Mouse (Mus musculus) mouse trophoblast stem cell (cell line): ENCODE results near the gene Actr1a.

Experiments used
- in situ Hi-C, 2 experiments: fragments of 300-500 bp; cut with MseI, MboI; formaldehyde crosslinking; loops; 2 replicates in 1 of 2; 3 replicates in 1 of 2; pipeline ENCODE4 v1.15.1; 2025

The Actr1a gene

GRCm38 (mm10) chr19:46400558-46400957 lies 5.0 kb upstream of the Actr1a start:
- in situ Hi-C loops, result no loop called here

GRCm38 (mm10) chr19:46399886-46400285 lies 4.3 kb upstream of the Actr1a start:
- in situ Hi-C loops, result loop anchor here (5.0 kb wide), 1 partner anchor 37 kb away; no protein-coding TSS in a partner anchor

- in situ Hi-C loops, result loop anchor here (5.0 kb wide), 1 partner anchor 38 kb away; no protein-coding TSS in a partner anchor
These were observed 3.8 kb upstream of the Actr1a start for GRCm38 (mm10) chr19:46399372-46399771.

- in situ Hi-C loops, result loop anchor here (5.0 kb wide), 1 partner anchor 39 kb away; no protein-coding TSS in a partner anchor
These were observed 2.9 kb upstream of the Actr1a start for GRCm38 (mm10) chr19:46398401-46398800.

- in situ Hi-C loops, result loop anchor here (5.0 kb wide), 1 partner anchor 40 kb away; no protein-coding TSS in a partner anchor
These were observed 2.0 kb upstream of the Actr1a start for GRCm38 (mm10) chr19:46397436-46398001.

- in situ Hi-C loops, result loop anchor here (5.0 kb wide), 1 partner anchor 40 kb away; no protein-coding TSS in a partner anchor
These were observed 1.3 kb upstream of the Actr1a start, which contains the start of gene Sufu for GRCm38 (mm10) chr19:46396686-46397435. TSS of gene Sufu (plus strand) at chr19:46396896.

- in situ Hi-C loops, result loop anchor here (5.0 kb wide), 1 partner anchor 41 kb away; no protein-coding TSS in a partner anchor
These were observed 561 bp upstream of the Actr1a start for GRCm38 (mm10) chr19:46396109-46396508.

GRCm38 (mm10) chr19:46394712-46395108 lies 838 bp downstream of the Actr1a start:
- in situ Hi-C loops, result loop anchor here (5.0 kb wide), 1 partner anchor 43 kb away; no protein-coding TSS in a partner anchor

GRCm38 (mm10) chr19:46392018-46392417 lies 3.5 kb downstream of the Actr1a start:
- in situ Hi-C loops, result no loop called here

GRCm38 (mm10) chr19:46389872-46390271 lies 5.7 kb downstream of the Actr1a start:
- in situ Hi-C loops, result no loop called here

- in situ Hi-C loops, result no loop called here
These were observed 13.3 kb downstream of the Actr1a start for GRCm38 (mm10) chr19:46382275-46382674.

- in situ Hi-C loops, result no loop called here
These were observed 19.7 kb downstream of the Actr1a start for GRCm38 (mm10) chr19:46375891-46376290.

- in situ Hi-C loops, result no loop called here
These were observed 20.1 kb downstream of the Actr1a start for GRCm38 (mm10) chr19:46375489-46375888.

- in situ Hi-C loops, result no loop called here
These were observed 21.0 kb downstream of the Actr1a start for GRCm38 (mm10) chr19:46374477-46375088.

- in situ Hi-C loops, result no loop called here
These were observed 26.3 kb downstream of the Actr1a start for GRCm38 (mm10) chr19:46369204-46369603.

- in situ Hi-C loops, result no loop called here
These were observed 27.6 kb downstream of the Actr1a start for GRCm38 (mm10) chr19:46367798-46368590.

- in situ Hi-C loops, result no loop called here
These were observed 32.1 kb downstream of the Actr1a start for GRCm38 (mm10) chr19:46363294-46364009.

GRCm38 (mm10) chr19:46362104-46362503 lies 33.4 kb downstream of the Actr1a start:
- in situ Hi-C loops, result no loop called here

GRCm38 (mm10) chr19:46358381-46358780 lies 37.2 kb downstream of the Actr1a start:
- in situ Hi-C loops, result no loop called here

- in situ Hi-C loops, result no loop called here
These were observed 37.9 kb downstream of the Actr1a start for GRCm38 (mm10) chr19:46357344-46358280.
